Mouse (Mus musculus) C2C12 (cell line): ENCODE data around the gene Hoga1. TPM values are rescaled to one million over a fixed set of nuclear protein-coding genes. Genes with fewer than 3 reads are reported as not detected.

ENCODE experiments used
- H3K27me3 ChIP-seq: one replicate; pipeline ENCODE4 v1.6.1; 2011; ENCODE audit not compliant: control insufficient read depth, insufficient read depth, insufficient read length
- H3K36me3 ChIP-seq: one replicate; pipeline ENCODE4 v1.6.1; 2011; ENCODE audit not compliant: control insufficient read depth, insufficient read depth
- H3K4me3 ChIP-seq: one replicate; pipeline ENCODE4 v1.5.1; 2011; ENCODE audit warnings: mild to moderate bottlenecking, control low read depth; ENCODE audit not compliant: poor library complexity, insufficient read depth, severe bottlenecking
- H3K79me2 ChIP-seq: one replicate; pipeline ENCODE4 v1.6.1; 2011; ENCODE audit not compliant: control insufficient read depth, insufficient read depth
- H3K79me3 ChIP-seq: one replicate; pipeline ENCODE4 v1.6.1; 2011; ENCODE audit warnings: low read depth, control low read depth
- H3ac ChIP-seq: one replicate; pipeline ENCODE3; 2011; ENCODE audit warnings: low read depth; ENCODE audit not compliant: control insufficient read depth, insufficient read length
- CEBPB ChIP-seq: IDR thresholded peaks from one replicate; pipeline ENCODE4 v1.6.1; 2011; ENCODE audit warnings: low read depth, mild to moderate bottlenecking, control low read depth, moderate library complexity
- CTCF ChIP-seq: IDR thresholded peaks from one replicate; pipeline ENCODE4 v1.5.1; 2011; ENCODE audit not compliant: control insufficient read depth, insufficient read depth, insufficient read length
- FOSL1 ChIP-seq: IDR thresholded peaks from one replicate; pipeline ENCODE4 v1.8.0; 2011; ENCODE audit warnings: mild to moderate bottlenecking, low read length; ENCODE audit not compliant: poor library complexity, insufficient read depth, severe bottlenecking
- MAX ChIP-seq: IDR thresholded peaks from one replicate; pipeline ENCODE4 v1.6.1; 2011; ENCODE audit warnings: mild to moderate bottlenecking, control low read depth
- MYOD1 ChIP-seq: IDR thresholded peaks from one replicate; pipeline ENCODE4 v1.6.1; 2011; ENCODE audit warnings: low read depth; ENCODE audit not compliant: control insufficient read depth, insufficient read length
- MYOG ChIP-seq: IDR thresholded peaks from one replicate; pipeline ENCODE4 v1.6.1; 2011; ENCODE audit not compliant: control insufficient read depth, insufficient read length; ENCODE audit errors: extremely low read depth
- USF1 ChIP-seq: IDR thresholded peaks from one replicate; pipeline ENCODE4 v1.6.1; 2011; ENCODE audit warnings: low read depth, mild to moderate bottlenecking, control low read depth, moderate library complexity
- polyA plus RNA-seq: library from polyadenylated mRNA; unstranded; fragments of >200 nt; fragmentation: generic; extraction: Trizol; gene quantifications from one replicate; pipeline ENCODE4 v1.2.1, GENCODE M21; 2012; ENCODE audit warnings: missing spikeins

Hoga1 gene
- polyA plus RNA-seq, 1 experiment: 0.30 TPM

GRCm38 (mm10) chr19:42016840-42017239 is 28.6 kb upstream of the Hoga1 start:
- no peak for TF ChIP-seq MYOG
- TF ChIP-seq MAX: peak; percentile 69
- TF ChIP-seq MYOD1: peak; percentile 89
- peak; percentile 76 for TF ChIP-seq FOSL1
- peaks cover 86% of the 10 kb centered on the region for H3K79me2 ChIP-seq
- H3K27me3 ChIP-seq: no peaks in the 10 kb centered on the region
- H3K79me3 ChIP-seq: peaks cover 49% of the 10 kb centered on the region
- peak overlapping the region; percentile 28 for H3K4me3 ChIP-seq
- H3K36me3 ChIP-seq: no peaks in the 10 kb centered on the region
- H3ac ChIP-seq: peak overlapping the region; percentile 70

- Histone ChIP-seq H3K36me3 (no peaks in the 10 kb centered on the region), H3ac (peak overlapping the region; percentile 70), H3K4me3 (peak overlapping the region; percentile 28), H3K27me3 (no peaks in the 10 kb centered on the region), H3K79me2 (peaks cover 86% of the 10 kb centered on the region), H3K79me3 (peaks cover 53% of the 10 kb centered on the region)
- TF ChIP-seq USF1 (no peak), MAX (peak; percentile 77), MYOG (no peak), MYOD1 (peak; percentile 97), FOSL1 (peak; percentile 96), CEBPB (no peak)
Measured at GRCm38 (mm10) chr19:42017399-42018247, 27.8 kb upstream of the Hoga1 start.

- no peaks in the 10 kb centered on the region for H3K36me3 ChIP-seq
- peak; percentile 37 for TF ChIP-seq MAX
- TF ChIP-seq MYOG: no peak
- peak; percentile 56 for TF ChIP-seq USF1
- TF ChIP-seq MYOD1: no peak
- TF ChIP-seq CTCF: no peak
- TF ChIP-seq FOSL1: no peak
- peaks cover 86% of the 10 kb centered on the region for H3K79me2 ChIP-seq
- H3K27me3 ChIP-seq: no peaks in the 10 kb centered on the region
- peaks cover 52% of the 10 kb centered on the region for H3K79me3 ChIP-seq
- H3ac ChIP-seq: peak overlapping the region; percentile 4
- no peak overlapping the region for H3K4me3 ChIP-seq
Measured at GRCm38 (mm10) chr19:42019011-42019522, 26.3 kb upstream of the Hoga1 start.

- H3K4me3 ChIP-seq: no peak overlapping the region
- peaks cover 48% of the 10 kb centered on the region for H3K79me3 ChIP-seq
- H3K79me2 ChIP-seq: peaks cover 85% of the 10 kb centered on the region
- no peaks in the 10 kb centered on the region for H3K27me3 ChIP-seq
- H3K36me3 ChIP-seq: no peaks in the 10 kb centered on the region
- no peak for TF ChIP-seq MYOG
- no peak for TF ChIP-seq FOSL1
- TF ChIP-seq MAX: no peak
- no peak for TF ChIP-seq USF1
- peak overlapping the region; percentile 24 for H3ac ChIP-seq
Measured at GRCm38 (mm10) chr19:42021681-42022541, 23.5 kb upstream of the Hoga1 start.

GRCm38 (mm10) chr19:42022542-42022848 is 22.9 kb upstream of the Hoga1 start:
- Histone ChIP-seq H3K36me3 (no peaks in the 10 kb centered on the region), H3K79me3 (peaks cover 51% of the 10 kb centered on the region), H3K4me3 (no peak overlapping the region), H3ac (no peak overlapping the region), H3K79me2 (peaks cover 91% of the 10 kb centered on the region), H3K27me3 (no peaks in the 10 kb centered on the region)
- TF ChIP-seq MYOD1: no peak
- TF ChIP-seq MAX: no peak
